Mouse (Mus musculus) ES-Bruce4 (cell line): ENCODE measurements at regions not wholly inside any gene's neighbourhood (a gene's known extent, or its start where the extent isn't known, plus 50 kb on each side); places are given as distances from the start of the nearest gene placed in this dataset.

Experiments
- CTCF ChIP-seq: IDR thresholded peaks from one replicate; pipeline ENCODE4 v1.8.1; 2011; ENCODE audit warnings: low read depth, low read length
- EP300 ChIP-seq: IDR thresholded peaks from 2 replicates; pipeline ENCODE4 v1.6.1; 2011; ENCODE audit warnings: low read depth, low read length; ENCODE audit not compliant: insufficient read depth
- POLR2A ChIP-seq: IDR thresholded peaks from one replicate; pipeline ENCODE4 v1.8.1; 2011; ENCODE audit warnings: low read length; ENCODE audit not compliant: insufficient read depth

DNA sequence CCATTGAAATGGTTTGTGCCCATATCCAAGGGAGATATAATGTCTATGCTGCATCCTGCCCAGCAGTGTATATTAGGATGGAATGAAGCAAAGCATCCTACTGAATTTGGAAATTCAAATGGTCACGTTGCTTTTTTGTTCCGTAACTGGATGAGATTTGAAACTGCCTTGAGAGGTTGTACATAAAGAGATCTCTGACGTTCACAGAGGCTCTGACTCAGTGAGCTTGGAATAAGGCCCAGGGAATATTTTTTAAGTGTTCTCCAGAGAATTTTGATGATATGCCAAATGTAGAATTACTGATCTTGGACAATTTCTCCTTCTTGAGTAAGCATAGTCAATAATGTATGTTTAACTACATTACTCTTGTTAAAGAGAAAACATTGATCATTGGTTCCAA, 104.2 kb downstream of the Aldh8a1 start:
- TF ChIP-seq POLR2A (no peak), CTCF (no peak), EP300 (no peak)
